Mouse (Mus musculus) intestine, embryonic 15.5 days (tissue): ENCODE measurements around the gene Vmp1. TPM values are rescaled to one million over a fixed set of nuclear protein-coding genes. Genes with fewer than 3 reads are reported as not detected.

Source experiments
- ATAC-seq: fragments of 200-750 bp; cut with Nextera tagmentation; 2 replicates; pipeline ENCODE4 v1.8.0; 2017; ENCODE audit warnings: moderate TSS enrichment, moderate library complexity
- H3K27ac ChIP-seq: fragments of 300-500 bp; sonication (generic); 2 replicates; pipeline ENCODE4 v1.5.1; 2015; ENCODE audit warnings: mild to moderate bottlenecking, inconsistent platforms
- H3K27me3 ChIP-seq: fragments of 300-500 bp; sonication (generic); replicated peaks from 2 replicates; pipeline ENCODE4 v1.6.1; 2015; ENCODE audit warnings: inconsistent platforms
- H3K36me3 ChIP-seq: fragments of 300-500 bp; sonication (generic); 2 replicates; pipeline ENCODE4 v1.6.1; 2015; ENCODE audit warnings: inconsistent platforms
- H3K4me1 ChIP-seq: fragments of 300-500 bp; sonication (generic); replicated peaks from 2 replicates; pipeline ENCODE4 v1.6.1; 2015; ENCODE audit warnings: inconsistent platforms
- H3K4me2 ChIP-seq: fragments of 300-500 bp; sonication (generic); replicated peaks from 2 replicates; pipeline ENCODE4 v1.6.1; 2015; ENCODE audit warnings: mild to moderate bottlenecking, inconsistent platforms
- H3K4me3 ChIP-seq: fragments of 300-500 bp; sonication (generic); replicated peaks from 2 replicates; pipeline ENCODE4 v1.5.1; 2015; ENCODE audit warnings: inconsistent platforms
- H3K9ac ChIP-seq: fragments of 300-500 bp; sonication (generic); 2 replicates; pipeline ENCODE4 v1.6.1; 2015; ENCODE audit warnings: inconsistent platforms
- H3K9me3 ChIP-seq: fragments of 300-500 bp; sonication (generic); 2 replicates; pipeline ENCODE4 v1.6.1; 2016; ENCODE audit warnings: inconsistent platforms
- WGBS: fragments of 180-500 bp; shearing (Covaris S2); methylation state at CpG from one replicate; pipeline ENCODE4 v1.1.7; 2015; 5-methylcytosine and 5-hydroxymethylcytosine counted together
- polyA plus RNA-seq: library from polyadenylated mRNA; unstranded; fragments of >200 nt; fragmentation: Nextera tagmentation; extraction: Ambion mirVana; gene quantifications from 2 replicates; pipeline ENCODE4 v1.2.1, GENCODE M21; 2015

The Vmp1 gene
- polyA plus RNA-seq, 1 experiment from 2014 or later: 168 TPM

DNA sequence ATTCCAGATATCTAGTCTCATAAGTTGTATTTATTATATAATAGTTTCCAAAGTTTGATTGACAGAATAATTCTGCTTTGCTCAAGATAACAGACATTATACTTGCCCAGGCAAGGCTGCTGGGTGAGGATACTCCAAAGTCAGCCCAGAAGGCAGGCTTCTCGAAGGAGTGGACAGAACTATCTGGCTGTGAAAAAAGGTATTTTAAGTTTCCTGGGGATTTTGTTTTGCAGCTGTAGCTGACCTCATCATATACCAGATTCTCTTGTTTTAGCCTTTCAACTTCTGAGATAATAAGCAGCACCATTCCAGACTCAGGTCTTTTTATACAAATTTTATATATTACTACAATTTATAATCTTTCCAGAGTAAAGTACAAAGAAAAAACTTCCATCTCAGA lies 34.1 kb downstream of the Vmp1 start:
- Histone ChIP-seq H3K9me3 (no peaks in the 10 kb centered on the region), H3K4me1 (0 out of 2 replicates have a peak, but pooled peaks cover 2% of the 10 kb centered on the region), H3K27me3 (no peaks in the 10 kb centered on the region), H3K9ac (no peak overlapping the region), H3K36me3 (no peaks in the 10 kb centered on the region), H3K4me3 (no peak overlapping the region), H3K4me2 (no peak overlapping the region), H3K27ac (no peak overlapping the region)
- no peak for ATAC-seq
- WGBS: 81% methylated on average over 1 of the region's 1 CpGs

DNA sequence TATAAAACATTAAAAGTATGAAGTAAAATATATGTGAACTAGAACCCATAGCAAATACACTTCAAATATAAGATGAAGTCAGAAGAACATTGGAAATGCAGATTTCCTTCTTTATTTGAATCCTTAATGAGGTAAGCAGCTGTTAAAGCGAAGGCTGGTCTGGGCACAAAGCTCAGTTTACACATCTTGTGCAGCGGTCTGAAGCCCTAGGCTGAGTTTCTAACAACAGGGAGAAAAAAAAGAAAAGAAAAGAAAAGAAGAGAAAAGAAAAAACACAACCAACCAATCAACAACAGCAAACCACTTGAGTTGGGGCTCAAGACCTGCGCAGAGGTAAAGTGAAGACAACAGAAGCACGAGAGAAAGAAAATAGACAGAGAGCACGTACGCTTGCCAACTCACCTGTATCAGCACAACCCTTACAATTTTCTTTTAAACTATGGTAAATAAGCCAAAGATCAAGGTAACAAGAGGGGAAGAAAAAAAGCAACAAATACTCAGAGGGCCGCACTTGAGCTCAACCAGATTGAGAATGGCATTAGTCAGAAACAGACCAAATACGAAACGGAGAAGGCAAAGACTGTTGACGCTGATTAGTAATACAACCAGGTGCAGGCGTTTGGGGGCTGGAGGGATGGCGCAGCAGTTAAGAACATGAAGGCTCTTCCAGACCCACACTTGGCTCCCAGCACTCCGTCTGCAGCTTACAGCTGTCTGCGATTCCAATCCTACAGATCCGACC lies 35.8 kb downstream of the Vmp1 start:
- Histone ChIP-seq H3K27ac (no peak overlapping the region), H3K36me3 (0 out of 2 replicates have a peak, but pooled peaks cover 4% of the 10 kb centered on the region), H3K9ac (no peak overlapping the region), H3K4me1 (0 out of 2 replicates have a peak, but pooled peaks cover 2% of the 10 kb centered on the region), H3K4me2 (no peak overlapping the region), H3K4me3 (no peak overlapping the region), H3K9me3 (no peaks in the 10 kb centered on the region), H3K27me3 (no peaks in the 10 kb centered on the region)
- 87% methylated on average over 15 of the region's 15 CpGs for whole genome bisulfite sequencing
- no peak for ATAC-seq

DNA sequence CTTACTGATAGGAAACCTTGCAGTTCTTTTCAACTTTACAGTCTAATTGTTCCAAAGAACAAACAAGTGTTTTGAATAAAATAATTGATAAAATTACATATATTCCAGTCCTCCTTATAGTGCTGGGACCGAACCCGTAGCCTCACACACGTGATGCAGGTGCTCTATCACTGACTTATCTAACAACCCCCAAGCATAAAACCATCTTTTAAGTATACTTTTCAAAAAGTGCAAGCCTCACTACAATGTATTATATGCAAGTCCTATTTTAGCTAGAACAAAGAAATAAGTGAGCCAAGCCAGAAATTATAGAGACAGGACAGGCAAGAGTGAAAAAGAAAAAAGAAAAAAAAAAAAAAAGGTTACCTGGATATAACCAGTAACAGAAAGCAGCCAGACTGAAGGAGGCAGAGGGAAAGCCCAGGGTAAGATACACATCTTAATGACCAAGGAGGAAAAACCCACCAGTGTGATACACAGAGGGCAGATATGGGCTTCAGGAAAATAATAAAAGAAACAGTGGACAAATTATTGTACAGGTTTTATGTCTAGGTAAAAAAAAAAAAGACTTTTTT lies 36.7 kb downstream of the Vmp1 start:
- H3K27ac ChIP-seq: no peak overlapping the region
- ATAC-seq: no peak
- 91% methylated on average over 3 of the region's 3 CpGs for WGBS

DNA sequence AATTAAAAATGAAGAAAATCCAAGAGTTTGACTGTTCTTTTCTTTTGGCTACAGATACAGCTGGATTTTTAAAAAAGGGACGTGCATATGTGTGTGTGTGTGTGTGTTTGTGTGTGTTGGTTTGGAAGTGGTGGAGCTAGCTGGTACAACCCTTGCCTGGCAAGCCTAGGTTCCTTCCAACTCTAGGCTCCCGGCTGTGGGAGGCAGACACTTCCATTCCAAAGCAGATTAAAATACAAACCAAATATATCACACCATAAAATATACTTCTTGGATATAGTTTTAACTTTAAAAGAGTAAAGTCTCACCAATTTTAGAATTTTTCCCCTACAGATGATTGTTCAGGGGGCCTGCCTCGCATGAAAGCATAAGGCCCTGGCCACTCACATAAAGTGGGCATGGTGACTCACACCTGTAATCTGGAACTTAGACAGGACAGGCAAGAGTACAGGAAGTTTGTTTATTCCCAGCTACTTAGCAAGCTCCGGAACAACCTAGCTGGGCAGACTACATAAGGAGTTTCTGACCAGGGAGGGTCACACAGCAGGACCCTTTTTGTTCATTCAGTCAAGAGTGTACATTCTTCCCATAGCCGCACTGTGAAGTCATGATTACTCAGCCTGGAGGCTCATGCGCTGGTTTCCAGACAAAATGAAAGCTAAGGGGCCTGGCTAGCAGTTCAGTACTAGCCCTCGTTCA lies 37.4 kb downstream of the Vmp1 start:
- ATAC-seq: no peak; the same call in 1 of the 2 replicates
- Histone ChIP-seq H3K9ac (no peak overlapping the region), H3K4me2 (no peak overlapping the region), H3K9me3 (no peaks in the 10 kb centered on the region), H3K36me3 (0 out of 2 replicates have a peak, but pooled peaks cover 4% of the 10 kb centered on the region), H3K4me3 (no peak overlapping the region), H3K4me1 (0 out of 2 replicates have a peak, but pooled peaks cover 2% of the 10 kb centered on the region), H3K27ac (no peak overlapping the region), H3K27me3 (no peaks in the 10 kb centered on the region)
- 62% methylated on average over 7 of the region's 7 CpGs for WGBS

More for the DNA sequence above, 36.7 kb downstream of the Vmp1 start:
- Histone ChIP-seq H3K4me3 (no peak overlapping the region), H3K27me3 (no peaks in the 10 kb centered on the region), H3K4me1 (0 out of 2 replicates have a peak, but pooled peaks cover 2% of the 10 kb centered on the region), H3K9ac (no peak overlapping the region), H3K9me3 (no peaks in the 10 kb centered on the region), H3K4me2 (no peak overlapping the region), H3K36me3 (0 out of 2 replicates have a peak, but pooled peaks cover 4% of the 10 kb centered on the region)

DNA sequence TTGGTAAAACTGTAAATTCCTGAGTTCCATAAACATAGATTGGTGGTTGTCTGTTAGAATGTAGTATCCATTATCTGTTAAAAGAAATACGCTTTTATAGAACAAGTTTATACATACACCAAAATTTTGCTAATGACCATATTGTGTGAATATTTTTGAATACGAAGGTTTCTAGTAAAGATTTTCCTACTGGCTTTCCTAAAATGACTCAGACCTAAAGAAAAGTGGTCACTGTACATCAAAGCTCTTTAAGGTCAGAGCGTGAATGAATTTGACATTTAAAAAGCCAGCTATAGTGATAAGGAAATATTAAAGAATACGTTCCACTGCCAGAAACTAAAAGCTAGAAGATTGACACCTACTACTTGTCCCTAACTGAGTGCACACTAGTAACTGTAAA lies 39.1 kb downstream of the Vmp1 start:
- no peak overlapping the region for H3K4me2 ChIP-seq
- ATAC-seq: no peak
- H3K27me3 ChIP-seq: no peaks in the 10 kb centered on the region
- H3K4me3 ChIP-seq: no peak overlapping the region
- H3K9me3 ChIP-seq: no peaks in the 10 kb centered on the region
- no peak overlapping the region for H3K9ac ChIP-seq
- 0 out of 2 replicates have a peak, but pooled peaks cover 4% of the 10 kb centered on the region for H3K36me3 ChIP-seq
- WGBS: 94% methylated on average over 4 of the region's 4 CpGs
- 0 out of 2 replicates have a peak, but pooled peaks cover 2% of the 10 kb centered on the region for H3K4me1 ChIP-seq
- no peak overlapping the region for H3K27ac ChIP-seq

DNA sequence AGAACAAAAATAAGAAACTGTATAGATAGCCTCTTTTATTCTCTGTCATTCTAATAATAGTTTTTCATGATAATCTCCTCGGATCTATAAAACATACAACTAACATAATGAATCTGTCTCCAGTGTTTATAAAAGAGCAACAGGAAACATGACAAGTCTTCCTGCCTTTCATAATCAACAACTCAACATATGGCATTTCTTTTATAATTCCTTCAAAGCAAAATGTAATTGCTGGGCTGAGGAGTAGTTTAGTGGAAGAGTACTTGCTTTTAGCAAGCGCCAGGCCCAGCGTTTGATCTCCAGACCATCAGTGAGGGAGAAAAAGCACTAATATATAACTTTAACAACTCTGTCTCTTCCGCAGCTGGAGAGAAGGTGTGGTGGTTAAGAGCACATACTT lies 41.9 kb downstream of the Vmp1 start:
- H3K4me3 ChIP-seq: no peak overlapping the region
- ATAC-seq: no peak
- no peaks in the 10 kb centered on the region for H3K27me3 ChIP-seq
- 0 out of 2 replicates have a peak, but pooled peaks cover 4% of the 10 kb centered on the region for H3K36me3 ChIP-seq
- no peaks in the 10 kb centered on the region for H3K9me3 ChIP-seq
- H3K4me2 ChIP-seq: no peak overlapping the region
- H3K4me1 ChIP-seq: 0 out of 2 replicates have a peak, but pooled peaks cover 2% of the 10 kb centered on the region
- no peak overlapping the region for H3K27ac ChIP-seq
- 53% methylated on average over 4 of the region's 4 CpGs for WGBS
- no peak overlapping the region for H3K9ac ChIP-seq

DNA sequence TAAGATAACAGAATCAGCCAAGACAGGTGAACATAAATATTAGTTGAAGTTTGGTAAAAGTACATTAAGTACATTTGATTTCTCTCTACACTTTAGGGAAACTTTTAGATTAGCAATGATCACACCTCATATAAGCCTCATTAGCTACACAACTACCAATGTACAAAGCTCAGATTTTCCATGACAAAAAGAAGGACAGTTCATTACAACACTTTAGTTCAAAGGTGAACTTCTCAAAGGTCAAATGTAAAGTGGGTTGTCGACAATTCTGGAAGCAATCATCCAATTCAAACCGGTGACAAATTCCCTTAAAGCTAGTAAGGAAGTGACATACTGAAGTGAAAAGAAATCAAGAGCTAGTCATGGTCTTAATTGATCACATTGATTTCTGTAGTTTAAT lies 45.9 kb downstream of the Vmp1 start:
- 68% methylated on average over 2 of the region's 2 CpGs for WGBS

DNA sequence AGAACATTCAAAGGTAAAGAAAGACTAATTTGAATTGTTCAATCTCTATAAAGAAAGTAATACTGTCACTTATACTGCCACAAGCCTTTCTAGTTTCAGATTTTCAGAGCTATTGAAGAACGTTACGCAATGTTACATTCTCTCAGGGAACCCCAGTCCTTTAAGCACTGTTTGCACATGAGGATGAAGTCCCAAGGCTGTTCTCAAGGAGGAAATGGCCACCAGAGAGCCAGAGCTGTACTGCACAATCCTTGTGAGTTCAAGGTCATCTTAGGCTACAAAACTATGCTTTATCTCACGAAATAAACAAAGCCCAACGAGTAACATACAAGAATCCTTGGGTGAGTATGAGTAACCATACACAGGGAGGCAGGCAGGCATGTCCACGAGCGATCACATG lies 49.2 kb downstream of the Vmp1 start:
- no peak overlapping the region for H3K9ac ChIP-seq
- H3K27ac ChIP-seq: no peak overlapping the region
- no peak for ATAC-seq
- H3K4me3 ChIP-seq: no peak overlapping the region
- H3K36me3 ChIP-seq: peaks cover 3% of the 10 kb centered on the region; the same call in 1 of the 2 replicates
- H3K4me2 ChIP-seq: no peak overlapping the region
- H3K27me3 ChIP-seq: no peaks in the 10 kb centered on the region
- WGBS: 79% methylated on average over 6 of the region's 6 CpGs
- H3K9me3 ChIP-seq: no peaks in the 10 kb centered on the region
- H3K4me1 ChIP-seq: no peaks in the 10 kb centered on the region

More for the DNA sequence above, 45.9 kb downstream of the Vmp1 start:
- H3K27me3 ChIP-seq: no peaks in the 10 kb centered on the region
- no peaks in the 10 kb centered on the region for H3K9me3 ChIP-seq
- no peak overlapping the region for H3K9ac ChIP-seq
- H3K4me1 ChIP-seq: no peaks in the 10 kb centered on the region
- H3K4me2 ChIP-seq: no peak overlapping the region
- no peaks in the 10 kb centered on the region for H3K36me3 ChIP-seq
- no peak overlapping the region for H3K4me3 ChIP-seq
- no peak overlapping the region for H3K27ac ChIP-seq
- ATAC-seq: no peak

DNA sequence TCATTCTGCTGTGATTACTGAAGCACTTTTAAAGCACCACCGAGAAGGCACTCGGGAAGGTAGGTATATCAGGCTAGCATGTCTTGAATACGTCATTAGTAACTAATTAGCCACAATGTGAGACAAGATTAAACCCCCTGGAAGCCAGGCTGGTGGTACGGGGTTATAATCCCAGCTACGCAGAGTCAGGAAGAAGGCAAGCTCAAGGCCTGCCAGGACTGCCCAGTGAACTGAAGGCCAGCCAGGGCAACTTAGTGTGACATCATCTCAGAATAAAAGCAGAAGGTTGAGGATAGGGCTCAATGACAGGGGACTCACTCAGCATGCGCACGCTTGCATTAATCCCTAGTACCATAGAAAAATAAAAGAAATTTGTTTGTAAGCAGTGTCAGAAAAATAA lies 53.7 kb downstream of the Vmp1 start:
- no peak overlapping the region for H3K9ac ChIP-seq
- no peak overlapping the region for H3K4me3 ChIP-seq
- peaks cover 3% of the 10 kb centered on the region; the same call in 1 of the 2 replicates for H3K36me3 ChIP-seq
- no peak overlapping the region for H3K27ac ChIP-seq
- no peaks in the 10 kb centered on the region for H3K27me3 ChIP-seq
- ATAC-seq: no peak
- WGBS: 79% methylated on average over 7 of the region's 7 CpGs
- H3K4me1 ChIP-seq: no peaks in the 10 kb centered on the region
- H3K9me3 ChIP-seq: no peaks in the 10 kb centered on the region
- no peak overlapping the region for H3K4me2 ChIP-seq

DNA sequence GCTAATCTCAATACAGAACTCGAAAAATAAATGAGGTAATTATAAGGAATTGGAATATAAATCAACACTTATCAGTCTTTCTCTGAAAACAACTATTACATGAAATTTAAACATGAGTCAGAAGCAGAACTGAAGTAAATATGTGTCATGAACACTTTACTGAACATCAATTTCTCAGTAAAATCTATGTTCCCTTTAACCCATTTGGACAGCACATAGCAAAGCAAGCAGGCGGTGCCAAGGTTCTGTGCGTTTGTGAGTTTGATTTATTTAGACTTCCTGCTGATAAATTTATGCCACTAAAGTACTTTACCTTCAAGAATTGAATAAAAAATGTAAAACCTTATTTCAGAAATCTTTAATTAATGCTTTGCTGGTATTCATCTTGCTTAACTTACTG lies 54.2 kb downstream of the Vmp1 start:
- no peak overlapping the region for H3K9ac ChIP-seq
- ATAC-seq: no peak
- no peak overlapping the region for H3K27ac ChIP-seq
- no peak overlapping the region for H3K4me3 ChIP-seq
- H3K27me3 ChIP-seq: no peaks in the 10 kb centered on the region
- H3K4me1 ChIP-seq: no peaks in the 10 kb centered on the region
- H3K36me3 ChIP-seq: peaks cover 3% of the 10 kb centered on the region; the same call in 1 of the 2 replicates
- WGBS: 73% methylated on average over 3 of the region's 3 CpGs
- no peak overlapping the region for H3K4me2 ChIP-seq
- no peaks in the 10 kb centered on the region for H3K9me3 ChIP-seq

DNA sequence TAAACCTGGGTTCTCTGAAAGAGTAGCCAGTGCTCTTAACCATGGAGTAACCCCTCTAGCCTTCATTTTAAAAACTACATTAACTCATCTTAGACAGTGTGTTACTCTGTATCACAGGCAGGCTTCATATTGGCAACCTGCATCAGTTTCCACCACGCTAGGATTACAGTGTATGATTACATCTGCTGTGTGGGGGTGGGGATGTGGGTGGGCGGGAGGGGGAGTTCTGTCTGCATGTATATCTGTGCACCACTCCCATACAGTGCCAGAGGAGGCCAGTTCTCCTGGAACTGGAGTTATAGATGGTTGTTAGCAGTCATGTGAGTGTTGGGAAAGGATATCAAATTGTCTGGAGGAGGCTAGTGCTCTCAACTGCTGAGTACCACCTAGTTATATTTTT lies 55.2 kb downstream of the Vmp1 start:
- no peak overlapping the region for H3K27ac ChIP-seq
- no peak overlapping the region for H3K9ac ChIP-seq
- H3K36me3 ChIP-seq: peaks cover 3% of the 10 kb centered on the region; the same call in 1 of the 2 replicates
- ATAC-seq: no peak
- no peaks in the 10 kb centered on the region for H3K27me3 ChIP-seq
- H3K4me2 ChIP-seq: no peak overlapping the region
- H3K4me1 ChIP-seq: no peaks in the 10 kb centered on the region
- no peaks in the 10 kb centered on the region for H3K9me3 ChIP-seq
- WGBS: 67% methylated on average over 2 of the region's 2 CpGs
- no peak overlapping the region for H3K4me3 ChIP-seq

DNA sequence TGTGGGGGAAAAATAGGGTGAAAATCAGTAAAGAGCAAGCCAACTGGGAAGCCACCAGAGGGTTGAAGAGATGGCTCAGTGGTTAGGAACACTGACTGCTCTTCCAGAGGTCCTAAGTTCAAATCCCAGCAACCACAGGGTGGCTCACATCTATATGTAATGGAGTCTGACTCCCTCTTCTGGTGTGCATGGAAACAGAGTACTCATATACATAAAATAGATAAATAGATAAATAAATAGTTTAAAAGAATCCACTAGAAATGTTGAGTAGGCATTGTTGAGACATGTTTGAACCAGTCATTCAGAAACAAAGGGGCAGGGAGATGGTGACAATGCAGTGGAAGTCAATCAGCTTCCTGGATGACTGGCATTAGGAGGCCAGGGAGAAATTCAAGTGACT lies 56.0 kb downstream of the Vmp1 start:
- Histone ChIP-seq H3K9me3 (no peaks in the 10 kb centered on the region), H3K27me3 (no peaks in the 10 kb centered on the region), H3K4me1 (no peaks in the 10 kb centered on the region), H3K9ac (no peak overlapping the region), H3K4me3 (no peak overlapping the region), H3K27ac (no peak overlapping the region), H3K4me2 (no peak overlapping the region), H3K36me3 (peaks cover 3% of the 10 kb centered on the region; the same call in 1 of the 2 replicates)
- ATAC-seq: no peak
